Mouse (Mus musculus) cerebellum, adult 2 months (tissue): Measurements from ENCODE around the gene Rpl23.

ENCODE experiments used
- CTCF ChIP-seq: fragments of 200-500 bp; IDR thresholded peaks from 2 replicates; pipeline ENCODE4 v1.5.1; 2011; ENCODE audit warnings: low read depth, mild to moderate bottlenecking, control low read depth, low read length, moderate library complexity, borderline replicate concordance; ENCODE audit not compliant: insufficient read depth
- POLR2A ChIP-seq: fragments of 200-500 bp; IDR thresholded peaks from 2 replicates; pipeline ENCODE4 v1.6.1; 2011; ENCODE audit warnings: low read length, control low read depth, borderline replicate concordance; ENCODE audit not compliant: insufficient read depth

- TF ChIP-seq POLR2A (no peak), CTCF (no peak)
Observed at GRCm38 (mm10) chr11:97829365-97829764, 47.1 kb upstream of the Rpl23 start.
